Mouse (Mus musculus): ENCODE measurements around the gene Iqsec3. TPM values are rescaled to one million over a fixed set of nuclear protein-coding genes. Genes with fewer than 3 reads are reported as not detected.

Gene Iqsec3
- under 1 TPM; 0.41 to 0.70 TPM for total RNA-seq (2021)
- long read RNA-seq, experiment 1 = 0 reads
- long read RNA-seq, experiment 2, partial matches to known transcripts = 1 of 1 reads
- long read RNA-seq, experiment 2, other reads (novel, unspliced or antisense) = 0 of 1 reads

DNA sequence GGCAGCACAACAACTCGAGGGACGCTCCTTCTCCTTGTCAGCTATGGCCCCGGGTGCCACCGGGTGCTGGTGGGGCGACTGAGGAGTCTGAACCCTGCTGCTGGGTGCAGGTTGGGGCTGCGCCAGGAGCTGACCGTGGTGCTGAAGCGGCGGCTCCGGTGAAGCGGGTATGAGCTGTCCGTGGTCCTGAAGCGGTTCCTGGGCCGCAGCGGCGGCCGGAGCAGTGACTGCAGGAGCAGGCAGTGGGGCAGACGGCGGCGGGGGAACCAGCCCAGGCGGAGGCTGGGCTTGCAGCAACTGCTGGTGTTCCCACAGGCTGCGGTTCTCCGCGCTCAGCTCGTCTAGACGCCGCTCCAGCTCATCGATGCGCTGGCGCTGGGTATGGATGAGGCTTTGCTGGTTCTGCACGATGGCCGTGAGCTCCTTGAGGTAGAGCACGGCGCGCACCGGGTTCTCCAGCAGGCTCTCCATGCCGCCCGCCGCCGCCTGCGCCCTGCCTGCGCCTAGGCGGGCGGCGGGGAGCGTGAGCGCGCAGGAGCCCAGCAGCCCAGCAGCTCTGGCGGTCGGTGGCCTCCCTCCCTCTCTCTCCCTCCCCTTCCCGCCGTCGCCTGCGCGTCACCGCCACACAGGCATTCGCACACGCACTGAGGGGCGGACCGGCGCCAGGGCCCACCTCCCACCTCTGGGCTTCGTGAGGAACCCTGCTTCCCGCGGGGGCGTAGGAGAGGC is at the start of gene Iqsec3:
TSS of gene Iqsec3 (minus strand) at position 586 of the 729 bp plus-strand sequence.
- TF ChIP-seq CTCF (IDR thresholded peaks at IDR 0.05) = no peak
- peak; percentile 93 for DNase-seq
- Histone ChIP-seq H3K27ac (no peak within 1 kb of the TSS), H3K4me3 (no peak within 1 kb of the TSS)
- intact Hi-C loops (cut with DNase I) = no loop called here

DNA sequence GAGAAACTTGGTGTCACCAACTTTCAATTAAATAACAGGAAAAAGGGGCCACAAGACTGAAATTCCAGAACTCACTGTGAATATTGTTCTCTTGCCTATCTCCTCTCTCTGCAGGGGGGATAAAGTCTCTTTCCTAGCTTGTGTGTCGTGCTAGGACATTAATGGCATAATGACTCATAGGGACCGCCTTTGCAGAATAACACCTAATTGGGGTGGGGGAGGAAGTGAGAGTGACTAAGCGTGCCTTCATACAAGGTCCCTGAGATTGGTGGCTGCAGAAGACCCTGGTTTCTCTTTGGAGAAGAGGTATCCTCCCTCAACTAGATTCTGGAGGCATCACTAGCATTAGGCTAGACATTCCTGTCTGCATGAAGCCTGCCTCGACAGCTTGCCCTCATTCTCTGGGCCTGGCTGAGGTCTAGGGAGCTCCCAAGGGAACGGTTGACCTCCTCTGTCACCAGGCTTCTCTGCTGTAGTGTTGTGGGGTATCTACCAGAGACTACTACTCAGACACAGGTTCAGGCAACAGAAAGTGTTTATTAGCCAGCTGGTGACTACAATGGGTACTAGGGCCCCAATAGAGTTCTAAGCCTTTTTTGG is 48.7 kb upstream of the Iqsec3 start:
- Histone ChIP-seq H3K4me3 (no peak overlapping the region), H3K27ac (no peak overlapping the region)
- DNase-seq = no peak
- intact Hi-C loops (cut with DNase I) = no loop called here
- no peak for TF ChIP-seq CTCF (IDR thresholded peaks at IDR 0.05)

GRCm38 (mm10) chr6:121521030-121521429 is 47.6 kb upstream of the Iqsec3 start:
- H3K4me3 ChIP-seq = no peak overlapping the region
- no peak for DNase-seq
- no peak for TF ChIP-seq CTCF (IDR thresholded peaks at IDR 0.05)
- intact Hi-C loops (cut with DNase I) = no loop called here
- H3K27ac ChIP-seq = no peak overlapping the region

GRCm38 (mm10) chr6:121519896-121520295 is 46.4 kb upstream of the Iqsec3 start:
- no peak for TF ChIP-seq CTCF (IDR thresholded peaks at IDR 0.05)
- intact Hi-C loops (cut with DNase I) = no loop called here
- DNase-seq = peak; percentile 24
- H3K27ac ChIP-seq = no peak overlapping the region
- H3K4me3 ChIP-seq = no peak overlapping the region

- Histone ChIP-seq H3K4me3 (no peak overlapping the region), H3K27ac (no peak overlapping the region)
- intact Hi-C loops (cut with DNase I) = no loop called here
- no peak for DNase-seq
- TF ChIP-seq CTCF (IDR thresholded peaks at IDR 0.05) = no peak
These were observed 45.9 kb upstream of the Iqsec3 start for GRCm38 (mm10) chr6:121519266-121519810.

- no peak for TF ChIP-seq CTCF (IDR thresholded peaks at IDR 0.05)
- DNase-seq = no peak
- Histone ChIP-seq H3K27ac (no peak overlapping the region), H3K4me3 (no peak overlapping the region)
- intact Hi-C loops (cut with DNase I) = no loop called here
These were observed 44.2 kb upstream of the Iqsec3 start for GRCm38 (mm10) chr6:121517726-121518125.

GRCm38 (mm10) chr6:121510381-121510780 is 36.9 kb upstream of the Iqsec3 start:
- H3K27ac ChIP-seq = no peak overlapping the region
- intact Hi-C loops (cut with DNase I) = no loop called here
- no peak for TF ChIP-seq CTCF (IDR thresholded peaks at IDR 0.05)
- no peak overlapping the region for H3K4me3 ChIP-seq
- DNase-seq = no peak

- no peak for DNase-seq
- Histone ChIP-seq H3K27ac (no peak overlapping the region), H3K4me3 (no peak overlapping the region)
- intact Hi-C loops (cut with DNase I) = loop anchor here (1.0 kb wide), 1 partner anchor 22 kb away; no protein-coding TSS in a partner anchor
- TF ChIP-seq CTCF (IDR thresholded peaks at IDR 0.05) = no peak
These were observed 36.4 kb upstream of the Iqsec3 start for GRCm38 (mm10) chr6:121509871-121510270.

DNA sequence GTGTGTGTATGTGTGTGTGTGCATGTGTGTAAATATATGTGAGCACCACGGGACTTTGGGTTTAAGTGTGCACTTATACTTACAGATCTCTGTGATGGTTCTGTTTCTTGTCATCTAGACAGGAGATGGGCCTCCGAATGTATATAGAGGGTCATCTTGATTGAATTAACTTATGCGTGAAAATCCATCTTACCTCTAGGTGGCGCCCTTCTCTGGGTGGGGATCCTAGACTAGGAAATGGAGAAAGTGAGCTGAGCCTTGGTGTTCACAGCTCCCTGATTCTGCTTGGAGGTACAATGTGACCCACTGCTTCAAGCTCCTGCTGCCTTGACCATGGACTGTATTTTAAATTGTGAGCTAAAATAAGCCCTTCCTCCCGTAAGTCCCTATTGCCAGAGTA is 34.8 kb upstream of the Iqsec3 start:
- Histone ChIP-seq H3K4me3 (no peak overlapping the region), H3K27ac (no peak overlapping the region)
- no peak for DNase-seq
- peak; percentile 54 for TF ChIP-seq CTCF (IDR thresholded peaks at IDR 0.05)
- intact Hi-C loops (cut with DNase I) = no loop called here

- Histone ChIP-seq H3K27ac (no peak overlapping the region), H3K4me3 (no peak overlapping the region)
- no peak for TF ChIP-seq CTCF (IDR thresholded peaks at IDR 0.05)
- intact Hi-C loops (cut with DNase I) = no loop called here
- DNase-seq = no peak
These were observed 27.7 kb upstream of the Iqsec3 start for GRCm38 (mm10) chr6:121501044-121501638.

- no peak for DNase-seq
- intact Hi-C loops (cut with DNase I) = no loop called here
- Histone ChIP-seq H3K4me3 (no peak overlapping the region), H3K27ac (no peak overlapping the region)
- no peak for TF ChIP-seq CTCF (IDR thresholded peaks at IDR 0.05)
These were observed 26.4 kb upstream of the Iqsec3 start for GRCm38 (mm10) chr6:121499856-121500255.

DNA sequence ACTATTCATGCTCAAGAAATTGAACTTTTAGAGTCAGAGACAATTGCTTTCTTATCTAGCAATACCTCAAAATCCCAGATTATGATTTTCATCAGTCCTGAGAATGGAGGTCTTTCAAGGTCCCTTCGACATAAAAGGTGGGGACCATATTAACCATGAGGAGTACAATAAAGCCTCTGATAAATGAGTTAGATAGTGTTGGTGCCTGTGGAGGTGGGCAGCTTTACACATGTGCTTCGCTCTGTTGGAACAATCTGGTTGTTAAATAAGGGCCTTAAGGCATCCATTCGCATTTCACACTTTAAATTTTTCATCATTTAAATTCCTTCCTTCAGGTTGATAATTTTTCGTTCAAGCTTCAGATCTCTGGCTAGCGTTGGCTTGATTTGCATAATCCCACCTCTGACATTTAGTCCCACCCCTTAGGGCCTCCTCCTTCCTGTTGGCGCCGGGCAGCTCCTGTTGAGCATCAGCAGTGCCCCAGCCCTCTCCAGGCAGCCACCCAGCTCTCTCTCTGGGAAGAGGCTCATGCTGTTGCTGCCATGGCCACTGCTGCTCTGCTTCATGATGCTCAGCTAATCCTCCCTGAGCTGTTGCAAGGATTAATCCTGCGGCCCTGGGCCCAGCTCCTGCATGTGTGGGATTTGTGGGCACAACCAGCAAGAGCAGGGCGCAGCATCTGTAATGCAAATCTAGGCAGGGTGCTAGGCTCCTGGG is 25.5 kb upstream of the Iqsec3 start:
- H3K27ac ChIP-seq = no peak overlapping the region
- intact Hi-C loops (cut with DNase I) = no loop called here
- no peak overlapping the region for H3K4me3 ChIP-seq
- DNase-seq = no peak
- no peak for TF ChIP-seq CTCF (IDR thresholded peaks at IDR 0.05)
